Mouse (Mus musculus): ENCODE measurements around the gene Kifap3.
A peak's percentile ranks its signal among the peaks of the same experiment; 100 is the strongest.
"Not testable (repeated sequence)": the region's sequence is repeated elsewhere in the genome, so short reads cannot be mapped to it uniquely, and the experiment has no call there.

Kifap3 gene

GRCm38 (mm10) chr1:163779336-163780115, at the start of gene Kifap3:
Gene Kifap3 (plus strand): TSS chr1:163779583.
- peak; percentile 100 for DNase-seq

- DNase-seq: not testable (repeated sequence)
Observed at GRCm38 (mm10) chr1:163731166-163731565, 48.2 kb upstream of the Kifap3 start.

GRCm38 (mm10) chr1:163736441-163737238, 42.7 kb upstream of the Kifap3 start:
- DNase-seq: no peak

- DNase-seq: no peak
Observed at GRCm38 (mm10) chr1:163737239-163737533, 42.2 kb upstream of the Kifap3 start.

GRCm38 (mm10) chr1:163751360-163751992, 27.9 kb upstream of the Kifap3 start:
- no peak for DNase-seq

GRCm38 (mm10) chr1:163757462-163758207, 21.7 kb upstream of the Kifap3 start:
- DNase-seq: no peak

DNA sequence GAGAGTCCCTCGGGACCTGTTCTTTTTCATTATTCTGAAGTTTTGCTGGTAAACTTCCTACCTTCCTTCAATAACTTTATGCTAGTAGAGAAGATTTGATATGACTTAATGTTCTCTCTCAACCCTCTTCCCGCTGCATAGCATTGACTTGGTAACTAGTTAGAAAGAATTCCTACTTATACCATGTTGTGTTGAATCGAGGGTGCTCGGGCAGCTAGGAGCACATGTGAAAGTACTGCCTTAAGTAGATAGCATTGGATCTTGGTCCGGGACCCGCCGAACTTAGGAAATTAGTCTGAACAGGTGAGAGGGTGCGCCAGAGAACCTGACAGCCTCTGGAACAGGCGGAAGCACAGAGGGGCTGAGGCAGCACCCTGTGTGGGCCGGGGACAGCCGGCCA, 4.2 kb downstream of the Kifap3 start:
- peak; percentile 46 for DNase-seq

DNA sequence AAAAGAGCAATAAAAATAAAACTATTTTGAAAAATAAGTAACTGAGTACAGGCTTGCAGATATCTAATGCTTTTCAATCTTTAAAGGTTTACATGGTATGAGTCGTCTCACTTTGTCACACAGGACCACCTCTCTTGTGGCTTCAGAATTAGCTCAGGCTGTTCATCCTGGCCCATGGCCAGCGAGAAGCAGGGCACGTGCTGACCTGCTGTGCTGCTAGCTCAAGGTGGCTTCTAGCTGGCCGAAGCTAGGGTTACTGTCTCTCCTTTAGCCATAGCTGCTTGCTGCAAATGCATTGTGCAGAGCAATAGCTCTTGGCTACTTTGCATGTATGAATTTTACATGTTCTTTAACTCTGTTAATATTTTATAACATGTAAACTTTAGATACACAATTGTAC, 42.0 kb downstream of the Kifap3 start:
- peak; percentile 68 for DNase-seq

GRCm38 (mm10) chr1:163829482-163829881, 50.1 kb downstream of the Kifap3 start:
- peak; percentile 27 for DNase-seq

- no peak for DNase-seq
Observed at GRCm38 (mm10) chr1:163834066-163834465, 54.7 kb downstream of the Kifap3 start.

DNA sequence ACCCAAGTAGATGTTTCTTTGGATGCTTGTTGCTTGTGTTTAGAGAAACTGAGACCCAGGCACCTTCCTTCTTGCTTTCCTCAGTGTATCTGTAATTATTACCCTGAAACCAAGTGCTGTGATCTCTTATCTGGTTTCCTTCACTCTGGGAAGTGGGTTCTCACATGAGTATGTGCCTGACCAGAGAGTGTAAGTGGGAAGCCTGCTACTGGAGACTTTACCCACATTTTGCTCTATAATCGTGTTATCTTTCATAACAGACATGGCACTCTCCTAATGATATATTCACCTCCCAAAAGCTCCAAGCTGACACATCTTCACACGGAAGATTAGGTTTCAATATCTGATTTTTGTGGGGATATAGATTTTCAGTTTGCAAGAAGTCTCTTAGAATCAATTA, 55.7 kb downstream of the Kifap3 start:
- no peak for DNase-seq

DNA sequence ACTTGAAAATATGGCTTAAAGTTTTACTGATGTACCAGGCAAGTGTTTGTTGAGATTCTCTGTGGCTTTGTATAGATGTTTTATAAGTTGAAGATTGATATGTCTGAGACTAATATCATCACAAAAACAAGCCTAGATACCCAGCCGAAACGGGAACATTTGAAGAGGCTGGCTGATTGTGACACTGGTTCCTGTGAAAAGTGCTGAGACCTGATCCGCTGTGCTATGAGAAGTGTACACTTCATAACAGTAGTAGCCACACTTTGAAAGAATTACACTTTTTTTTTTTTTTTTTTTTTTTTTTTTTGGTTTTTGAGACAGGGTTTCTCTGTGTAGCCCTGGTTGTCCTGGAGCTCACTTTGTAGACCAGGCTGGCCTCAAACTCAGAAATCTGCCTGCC, 59.1 kb downstream of the Kifap3 start:
- peak; percentile 54 for DNase-seq

- peak; percentile 33 for DNase-seq
Observed at GRCm38 (mm10) chr1:163840555-163840954, 61.2 kb downstream of the Kifap3 start.

DNA sequence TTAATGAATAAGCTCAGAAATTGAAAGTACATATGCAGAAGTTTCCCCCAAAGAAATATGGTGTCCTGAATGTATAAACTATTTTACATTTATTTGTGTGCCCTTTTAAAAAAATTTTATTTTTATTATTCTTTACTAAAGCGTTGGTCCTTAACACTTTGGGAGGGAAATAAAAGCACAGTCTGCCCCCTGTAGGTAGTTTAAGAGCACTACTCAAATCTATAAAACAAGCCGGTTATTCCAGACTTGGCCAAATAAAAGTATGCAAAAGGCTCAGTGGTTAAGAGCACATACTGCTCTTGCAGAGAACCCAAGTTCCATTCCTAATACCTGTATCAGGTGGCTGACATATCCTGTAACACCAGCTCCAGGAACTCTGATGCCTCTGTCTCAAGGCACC, 62.9 kb downstream of the Kifap3 start:
- no peak for DNase-seq

GRCm38 (mm10) chr1:163843899-163844298, 64.5 kb downstream of the Kifap3 start:
- DNase-seq: no peak

GRCm38 (mm10) chr1:163852884-163853560, 73.6 kb downstream of the Kifap3 start:
- peak; percentile 55 for DNase-seq

DNA sequence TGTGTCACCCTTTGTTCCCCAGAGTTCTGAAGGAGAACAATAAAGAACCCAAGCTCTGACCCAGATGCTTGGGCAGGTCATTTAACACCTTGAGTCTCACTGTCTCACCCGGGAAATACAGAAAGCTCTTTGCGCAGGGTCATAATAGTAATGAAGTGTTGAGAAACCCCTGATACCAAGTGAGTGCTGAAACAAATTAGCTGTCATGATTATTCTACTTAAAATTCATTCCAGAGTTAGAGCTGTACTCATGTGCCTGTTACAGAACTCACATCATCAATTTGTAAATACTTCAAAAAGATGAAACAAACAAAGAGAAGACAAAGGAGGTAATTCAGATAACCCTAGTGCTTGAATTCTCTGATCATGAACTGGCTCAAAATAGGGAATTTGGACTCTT, 79.0 kb downstream of the Kifap3 start:
- no peak for DNase-seq

GRCm38 (mm10) chr1:163861538-163861937, 82.2 kb downstream of the Kifap3 start:
- DNase-seq: no peak

- no peak for DNase-seq
Observed at GRCm38 (mm10) chr1:163873158-163873557, 93.8 kb downstream of the Kifap3 start.

DNA sequence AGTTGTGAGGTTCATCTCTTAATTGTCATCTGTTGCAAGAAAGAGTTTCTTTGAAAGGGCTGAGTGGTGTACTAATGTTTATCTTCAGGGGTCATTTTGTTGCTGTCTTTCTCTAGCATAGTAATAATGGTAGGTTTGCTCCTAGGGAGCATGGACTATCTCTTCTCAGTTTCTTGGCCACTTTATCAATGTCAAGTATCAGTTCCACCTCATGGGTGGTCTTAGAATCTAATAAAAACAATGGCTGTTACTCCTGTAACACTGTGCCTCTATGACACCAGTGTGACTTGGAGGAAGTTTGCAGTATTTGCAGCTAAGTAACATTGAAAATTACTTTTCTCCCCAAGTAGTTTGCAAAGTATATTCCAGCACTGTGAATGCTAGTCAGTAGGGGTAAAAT, 110.2 kb downstream of the Kifap3 start:
- no peak for DNase-seq

GRCm38 (mm10) chr1:163893294-163893693, 113.9 kb downstream of the Kifap3 start:
- DNase-seq: no peak

- peak; percentile 89 for DNase-seq
Observed at GRCm38 (mm10) chr1:163893774-163894527, 114.6 kb downstream of the Kifap3 start.
